22 mouse cellular contexts compared by ENCODE assay signal in genomic region chr1:123927278-123928002, GRCm38 (mm10).
DNase-seq lines count a peak whose midpoint lies in the region; ATAC-seq lines count a peak whose summit lies in the region.
"Had no signal": no experiment of that assay in that cellular context is flagged by ENCODE, and none has a peak within 500 bp of the region (broad histone marks: within the 10 kb centered on the region; RNA-seq: fewer than 3 reads in every experiment).

No protein-coding gene starts in this region.

- peak; percentile 34; the same call in 1 of the 2 replicates for ATAC-seq in hindbrain, embryonic 16.5 days
- ATAC-seq in hindbrain, embryonic 12.5 days (ENCODE audit: low FRiP score) = no peak
- ATAC-seq in erythroid progenitor cell, adult 5-6 weeks (replicated peaks; ENCODE audit: low FRiP score, poor library complexity, severe bottlenecking) = no peak
- ATAC-seq: CD4-positive, CD25-positive, alpha-beta regulatory T cell, adult 4 months; intestine, postnatal 0 days; liver, postnatal 0 days; lung, postnatal 0 days had no signal

- no peaks in the 10 kb centered on the region for H3K9me3 ChIP-seq in hindbrain, embryonic 16.5 days (ENCODE audit: control insufficient read depth, low read length)
- no peaks in the 10 kb centered on the region for H3K9me3 ChIP-seq in hindbrain, embryonic 12.5 days (replicated peaks)
- H3K9me3 ChIP-seq: forebrain, embryonic 10.5 days; limb, embryonic 12.5 days; midbrain, embryonic 12.5 days; stomach, embryonic 15.5 days had no signal

- peak; percentile 17 to 30 for DNase-seq in cerebellum, adult 18-20 months
- DNase-seq in cerebellum, postnatal 10 days = no peak
- DNase-seq in retina, postnatal 1 day = peak; percentile 1
- no peak for DNase-seq in retina, embryonic 14.5 days (ENCODE audit: low spot score)
- DNase-seq in spleen, postnatal 10 days (ENCODE audit: low spot score in 2 of 2) = no peak
- DNase-seq: adrenal gland, postnatal 36 days; gastrocnemius, adult 2 months; kidney, postnatal 25 days; liver, postnatal 0 days; thymus, postnatal 25 days had no signal

- H3K27me3 ChIP-seq in hindbrain, embryonic 16.5 days (replicated peaks; ENCODE audit: control insufficient read depth, insufficient read depth, low read length) = no peaks in the 10 kb centered on the region
- H3K27me3 ChIP-seq in hindbrain, embryonic 12.5 days = no peaks in the 10 kb centered on the region
- H3K27me3 ChIP-seq: limb, embryonic 12.5 days; midbrain, embryonic 12.5 days; stomach, embryonic 15.5 days had no signal

- H3K4me1 ChIP-seq in hindbrain, embryonic 16.5 days (ENCODE audit: control insufficient read depth, insufficient read depth, low read depth, low read length) = no peaks in the 10 kb centered on the region; the same call in 1 of the 2 replicates
- no peaks in the 10 kb centered on the region for H3K4me1 ChIP-seq in hindbrain, embryonic 12.5 days
- H3K4me1 ChIP-seq: limb, embryonic 12.5 days; stomach, embryonic 15.5 days had no signal

- no peak overlapping the region for H3K4me2 ChIP-seq in hindbrain, embryonic 16.5 days (ENCODE audit: low read length)
- H3K4me2 ChIP-seq in hindbrain, embryonic 12.5 days (replicated peaks) = no peak overlapping the region
- H3K4me2 ChIP-seq: limb, embryonic 12.5 days; liver, embryonic 11.5 days; midbrain, embryonic 12.5 days; stomach, embryonic 15.5 days had no signal

- no peak overlapping the region for H3K4me3 ChIP-seq in hindbrain, embryonic 16.5 days (ENCODE audit: low read length)
- H3K4me3 ChIP-seq in hindbrain, embryonic 12.5 days = no peak overlapping the region
- H3K4me3 ChIP-seq: forebrain, embryonic 10.5 days; gastrocnemius, adult 2 months; layer of hippocampus, adult 2 months; limb, embryonic 12.5 days; midbrain, embryonic 12.5 days; stomach, embryonic 15.5 days had no signal

- no peak overlapping the region for H3K27ac ChIP-seq in hindbrain, embryonic 16.5 days (ENCODE audit: low read depth, low read length)
- H3K27ac ChIP-seq in hindbrain, embryonic 12.5 days = no peak overlapping the region; the same call in 1 of the 2 replicates
- H3K27ac ChIP-seq: forebrain, embryonic 10.5 days; gastrocnemius, adult 2 months; layer of hippocampus, adult 2 months; limb, embryonic 12.5 days; midbrain, embryonic 12.5 days; stomach, embryonic 15.5 days had no signal

- no peaks in the 10 kb centered on the region for H3K36me3 ChIP-seq in hindbrain, embryonic 16.5 days (ENCODE audit: control insufficient read depth, insufficient read depth, low read length)
- H3K36me3 ChIP-seq in hindbrain, embryonic 12.5 days = no peaks in the 10 kb centered on the region
- H3K36me3 ChIP-seq: forebrain, embryonic 10.5 days; limb, embryonic 12.5 days; midbrain, embryonic 12.5 days; stomach, embryonic 15.5 days had no signal

- no peak overlapping the region for H3K9ac ChIP-seq in hindbrain, embryonic 16.5 days (ENCODE audit: low read depth, low read length)
- no peak overlapping the region for H3K9ac ChIP-seq in hindbrain, embryonic 12.5 days
- H3K9ac ChIP-seq: limb, embryonic 12.5 days; liver, postnatal 0 days; midbrain, embryonic 12.5 days; stomach, embryonic 15.5 days had no signal

Comparison
In these comparisons a context has a peak if more than half of its experiments do, and no peak if none do; other contexts are left out.
1. DNase-seq: peak in cerebellum, adult 18-20 months (2 of 2) and retina, postnatal 1 day (single experiment); none in cerebellum, postnatal 10 days (0 of 2), retina, embryonic 14.5 days (single experiment) and spleen, postnatal 10 days (0 of 2).